Mouse (Mus musculus) mesoderm, embryonic 11.5 days (tissue): Measurements from ENCODE around the gene Gm10024.
A peak's percentile ranks its signal among the peaks of the same experiment; 100 is the strongest.
"Not testable (repeated sequence)": the region's sequence is repeated elsewhere in the genome, so short reads cannot be mapped to it uniquely, and the experiment has no call there.

Source experiments
- DNase-seq: peaks from one replicate; pipeline ENCODE4 v3.0.0-alpha.2; 2012; ENCODE audit warnings: low read depth, low spot score

The Gm10024 gene

GRCm38 (mm10) chr10:77729241-77729640 lies 18.0 kb downstream of the Gm10024 start:
- DNase-seq: peak; percentile 26

- DNase-seq: no peak
Measured at GRCm38 (mm10) chr10:77735928-77736327, 24.7 kb downstream of the Gm10024 start.

DNA sequence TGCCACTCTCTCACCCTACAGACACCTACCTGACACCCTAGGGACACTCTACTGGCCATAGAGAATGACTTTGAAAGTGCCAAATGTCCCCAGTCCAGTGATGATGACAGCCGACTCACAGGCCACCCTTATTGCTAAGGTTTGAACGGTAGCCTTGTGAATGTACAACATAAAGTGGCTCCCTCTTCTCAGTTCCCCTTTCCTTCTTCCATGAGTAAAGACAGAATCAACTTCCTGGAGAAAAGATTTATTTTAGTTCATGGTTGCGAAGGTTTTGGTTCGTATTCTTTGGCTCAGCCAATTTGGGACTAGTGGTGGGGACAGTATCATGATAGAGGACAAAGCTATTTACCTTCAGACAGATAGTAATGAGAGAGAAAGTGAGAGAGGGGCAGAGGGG lies 27.7 kb downstream of the Gm10024 start:
- DNase-seq: no peak

- not testable (repeated sequence) for DNase-seq
Measured at GRCm38 (mm10) chr10:77741924-77742688, 30.8 kb downstream of the Gm10024 start, which contains the start of gene Gm18596. Gene Gm18596 (minus strand): TSS chr10:77742638.

DNA sequence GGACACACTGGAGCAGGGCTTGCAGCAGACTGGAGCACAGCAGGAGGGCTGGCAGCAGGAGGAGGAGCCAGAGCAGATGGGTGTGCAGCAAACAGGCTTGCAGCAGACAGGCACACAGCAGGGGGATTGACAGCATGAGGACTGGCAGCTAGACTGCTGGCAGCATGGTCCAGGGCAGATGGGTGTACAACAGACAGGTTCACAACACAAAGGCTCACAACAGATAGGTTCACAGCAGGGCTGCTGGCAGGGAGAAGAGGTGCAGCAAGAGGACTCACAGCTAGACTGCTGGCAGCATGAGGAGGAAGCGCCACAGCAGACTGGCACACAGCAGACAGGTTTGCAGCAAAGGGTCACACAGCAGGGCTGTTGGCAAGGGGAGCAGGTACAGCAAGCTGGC lies 39.4 kb downstream of the Gm10024 start:
- DNase-seq: not testable (repeated sequence)

GRCm38 (mm10) chr10:77751254-77751653 lies 40.0 kb downstream of the Gm10024 start, which contains the start of gene Gm9736:
Gene Gm9736 (minus strand): TSS chr10:77751354.
- DNase-seq: not testable (repeated sequence)

DNA sequence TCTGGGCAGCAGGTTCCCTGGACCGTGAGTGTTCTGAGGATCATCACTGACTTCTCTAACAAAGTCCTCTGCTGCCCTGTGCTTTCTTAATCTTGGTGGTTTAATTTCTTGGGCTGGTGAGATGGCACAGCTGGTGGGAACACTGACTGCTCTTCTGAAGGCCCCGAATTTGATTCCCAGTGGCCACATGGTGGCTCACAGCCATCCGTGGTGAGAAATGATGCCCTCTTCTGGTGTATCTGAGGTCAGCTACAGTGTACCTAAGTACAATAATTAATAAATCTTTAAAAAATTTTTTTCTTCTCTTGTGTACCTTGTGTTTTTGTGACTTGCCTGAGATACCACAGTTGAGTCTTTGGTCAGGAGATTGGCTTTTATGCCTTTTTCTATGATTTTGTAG lies 41.1 kb downstream of the Gm10024 start:
- not testable (repeated sequence) for DNase-seq

DNA sequence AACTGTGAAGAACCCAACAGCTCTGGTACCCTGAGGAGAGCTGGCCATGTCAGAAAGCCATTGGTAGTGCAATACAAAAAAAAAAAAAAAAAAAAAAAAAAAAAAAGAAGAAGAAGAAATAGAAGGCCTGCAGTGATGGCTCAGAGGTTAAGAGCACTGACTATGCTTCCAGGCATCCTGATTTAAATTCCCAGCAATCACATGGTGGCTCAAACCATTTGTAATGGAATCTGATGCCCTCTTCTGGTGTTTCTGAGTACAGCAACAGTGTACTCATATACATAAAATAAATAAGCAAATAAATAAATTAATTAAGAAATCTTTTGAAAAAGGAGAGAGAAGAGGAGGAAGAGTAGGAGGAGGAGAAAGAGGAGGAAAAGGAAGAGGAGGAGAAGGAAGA lies 42.2 kb downstream of the Gm10024 start:
- DNase-seq: no peak

- DNase-seq: not testable (repeated sequence)
Measured at GRCm38 (mm10) chr10:77759582-77759981, 48.3 kb downstream of the Gm10024 start, which contains the start of gene Gm3233. Gene Gm3233 (minus strand): TSS chr10:77759682.
